Mouse (Mus musculus): Measurements from ENCODE around the gene Hip1r. TPM values are rescaled to one million over a fixed set of nuclear protein-coding genes. Genes with fewer than 3 reads are reported as not detected.

The Hip1r gene
- total and polyA plus RNA-seq, 2 experiments = 9.7 to 11.5 TPM

DNA sequence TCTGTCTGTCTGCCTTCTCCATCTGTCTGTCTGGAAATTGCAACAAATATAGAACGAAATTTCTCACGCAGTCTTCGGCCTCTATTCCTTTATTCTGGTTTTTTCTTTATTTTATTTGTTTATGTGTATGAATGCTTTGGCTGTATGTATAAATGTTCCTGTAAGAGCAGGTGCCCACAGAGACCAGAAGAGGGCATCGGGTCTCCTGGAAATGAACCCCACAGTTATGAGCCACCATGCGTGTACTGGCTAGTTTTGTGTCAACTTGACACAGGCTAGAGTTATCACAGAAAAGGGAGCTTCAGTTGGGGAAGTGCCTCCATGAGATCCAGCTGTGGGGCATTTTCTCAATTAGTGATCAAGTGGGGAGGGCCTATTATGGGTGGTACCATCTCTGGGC lies 70.6 kb downstream of the Hip1r start:
- Histone ChIP-seq H3K27me3 (ENCODE audit: control insufficient read depth, insufficient read depth, low read length) (no peaks in the 10 kb centered on the region), H3K9ac (ENCODE audit: low read depth, low read length) (no peak overlapping the region), H3K4me3 (ENCODE audit: insufficient read depth, low read depth, low read length) (no peak overlapping the region), H3K27ac (replicated peaks; ENCODE audit: insufficient read depth, low read depth, low read length) (no peak overlapping the region), H3K79me2 (ENCODE audit: control insufficient read depth, insufficient read depth, low read length) (no peaks in the 10 kb centered on the region), H3K36me3 (ENCODE audit: control insufficient read depth, insufficient read depth, low read length) (no peaks in the 10 kb centered on the region), H3K4me1 (ENCODE audit: control insufficient read depth, insufficient read depth, low read length) (no peaks in the 10 kb centered on the region)
- DNase-seq (ENCODE audit: extremely low read depth, low read depth, low spot score) = no peak
- WGBS = 79% methylated on average over 5 of the region's 5 CpGs
- TF ChIP-seq POLR2A (IDR thresholded peaks at IDR 0.05; ENCODE audit: extremely low read depth, insufficient read depth, low read length) (no peak), CTCF (IDR thresholded peaks at IDR 0.05; ENCODE audit: low read depth, low read length) (no peak; the same call in 1 of the 2 replicates)

DNA sequence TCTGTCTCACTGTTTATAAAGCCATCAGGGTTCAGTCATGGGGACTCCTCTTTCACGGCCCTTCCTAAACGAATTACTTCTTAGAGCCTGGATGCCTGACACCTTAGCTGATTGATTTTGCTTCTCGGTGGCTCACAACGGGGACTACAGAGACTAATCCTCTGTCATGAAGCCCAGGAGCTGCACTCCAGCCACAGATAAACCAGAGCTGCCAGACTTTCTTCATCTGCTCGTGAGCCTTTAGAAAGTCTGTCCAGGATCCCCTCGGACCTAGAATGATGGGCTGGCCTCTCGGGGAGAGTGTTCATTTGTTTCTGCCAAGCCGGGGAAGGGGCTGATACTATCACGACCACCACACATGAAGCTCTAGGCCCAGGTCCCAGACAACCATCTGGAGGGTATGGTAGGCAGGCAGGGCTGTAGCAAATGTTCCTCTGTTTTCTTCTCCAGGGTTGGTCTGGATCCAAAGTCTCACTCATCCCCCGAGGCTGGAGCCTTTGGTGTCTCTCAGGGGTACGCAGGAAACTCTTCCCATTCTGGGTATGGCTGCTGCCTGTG lies 72.1 kb downstream of the Hip1r start:
- H3K4me1 ChIP-seq (ENCODE audit: control insufficient read depth, insufficient read depth, low read length) = no peaks in the 10 kb centered on the region
- H3K27ac ChIP-seq (replicated peaks; ENCODE audit: insufficient read depth, low read depth, low read length) = no peak overlapping the region
- H3K4me3 ChIP-seq (ENCODE audit: insufficient read depth, low read depth, low read length) = no peak overlapping the region
- H3K27me3 ChIP-seq (ENCODE audit: control insufficient read depth, insufficient read depth, low read length) = no peaks in the 10 kb centered on the region
- 83% methylated on average over 11 of the region's 11 CpGs for WGBS
- H3K9ac ChIP-seq (ENCODE audit: low read depth, low read length) = no peak overlapping the region
- TF ChIP-seq CTCF (IDR thresholded peaks at IDR 0.05; ENCODE audit: low read depth, low read length) (no peak), POLR2A (IDR thresholded peaks at IDR 0.05; ENCODE audit: extremely low read depth, insufficient read depth, low read length) (no peak)
- H3K36me3 ChIP-seq (ENCODE audit: control insufficient read depth, insufficient read depth, low read length) = no peaks in the 10 kb centered on the region
- H3K79me2 ChIP-seq (ENCODE audit: control insufficient read depth, insufficient read depth, low read length) = no peaks in the 10 kb centered on the region
- DNase-seq (ENCODE audit: extremely low read depth, low read depth, low spot score) = no peak

DNA sequence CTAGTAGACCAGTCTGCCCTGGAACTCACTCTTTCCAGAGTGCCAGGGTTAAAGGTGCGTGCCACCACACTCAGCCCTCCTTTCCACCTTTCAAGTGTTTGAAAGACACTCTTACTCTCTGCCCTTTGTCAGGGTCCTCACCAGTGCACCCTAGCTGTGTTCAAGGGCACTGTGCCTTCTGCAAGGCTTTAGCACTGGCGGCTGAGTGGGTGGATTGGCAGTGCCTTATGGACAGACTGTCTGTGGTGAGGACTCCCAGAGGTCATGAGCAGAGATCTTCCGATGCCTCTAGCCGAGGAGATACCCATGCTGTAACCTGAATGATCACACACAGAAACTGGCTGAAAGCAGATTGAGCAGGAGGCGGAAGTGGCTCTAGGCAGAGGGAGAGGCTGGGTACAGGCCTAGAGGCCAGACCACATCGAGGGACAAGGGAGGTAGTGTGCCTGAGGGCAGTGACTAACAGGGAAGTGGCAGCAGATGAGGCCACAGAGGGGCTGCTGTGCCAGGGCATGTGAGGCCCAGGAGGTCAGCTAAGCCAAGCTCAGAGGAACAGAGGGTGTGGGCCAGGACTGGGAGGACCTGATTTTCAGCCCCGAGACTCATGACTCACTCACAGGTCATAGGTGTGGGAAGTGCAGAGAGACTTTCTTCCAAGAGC lies 73.4 kb downstream of the Hip1r start:
- Histone ChIP-seq H3K36me3 (ENCODE audit: control insufficient read depth, insufficient read depth, low read length) (no peaks in the 10 kb centered on the region), H3K27me3 (ENCODE audit: control insufficient read depth, insufficient read depth, low read length) (no peaks in the 10 kb centered on the region), H3K79me2 (ENCODE audit: control insufficient read depth, insufficient read depth, low read length) (no peaks in the 10 kb centered on the region), H3K27ac (replicated peaks; ENCODE audit: insufficient read depth, low read depth, low read length) (no peak overlapping the region), H3K4me3 (ENCODE audit: insufficient read depth, low read depth, low read length) (no peak overlapping the region), H3K9ac (ENCODE audit: low read depth, low read length) (no peak overlapping the region), H3K4me1 (ENCODE audit: control insufficient read depth, insufficient read depth, low read length) (no peaks in the 10 kb centered on the region)
- WGBS = 84% methylated on average over 7 of the region's 7 CpGs
- TF ChIP-seq CTCF (IDR thresholded peaks at IDR 0.05; ENCODE audit: low read depth, low read length) (no peak), POLR2A (IDR thresholded peaks at IDR 0.05; ENCODE audit: extremely low read depth, insufficient read depth, low read length) (no peak)
- DNase-seq (ENCODE audit: extremely low read depth, low read depth, low spot score) = no peak

GRCm38 (mm10) chr5:124049249-124050045 lies 76.0 kb downstream of the Hip1r start:
- TF ChIP-seq CTCF (IDR thresholded peaks at IDR 0.05; ENCODE audit: low read depth, low read length) (no peak), POLR2A (IDR thresholded peaks at IDR 0.05; ENCODE audit: extremely low read depth, insufficient read depth, low read length) (no peak)
- H3K4me1 ChIP-seq (ENCODE audit: control insufficient read depth, insufficient read depth, low read length) = no peaks in the 10 kb centered on the region

GRCm38 (mm10) chr5:124050095-124051050 lies 76.9 kb downstream of the Hip1r start:
- WGBS = 70% methylated on average over 14 of the region's 14 CpGs
- Histone ChIP-seq H3K36me3 (ENCODE audit: control insufficient read depth, insufficient read depth, low read length) (no peaks in the 10 kb centered on the region), H3K27ac (replicated peaks; ENCODE audit: insufficient read depth, low read depth, low read length) (peak overlapping the region; percentile 64), H3K9ac (ENCODE audit: low read depth, low read length) (peak overlapping the region; percentile 24; the same call in 1 of the 2 replicates), H3K4me3 (ENCODE audit: insufficient read depth, low read depth, low read length) (no peak overlapping the region), H3K4me1 (ENCODE audit: control insufficient read depth, insufficient read depth, low read length) (no peaks in the 10 kb centered on the region), H3K79me2 (ENCODE audit: control insufficient read depth, insufficient read depth, low read length) (no peaks in the 10 kb centered on the region), H3K27me3 (ENCODE audit: control insufficient read depth, insufficient read depth, low read length) (no peaks in the 10 kb centered on the region)
- peak; percentile 37 for DNase-seq (ENCODE audit: extremely low read depth, low read depth, low spot score)
- TF ChIP-seq CTCF (IDR thresholded peaks at IDR 0.05; ENCODE audit: low read depth, low read length) = peak; percentile 20; the same call in 1 of the 2 replicates
- TF ChIP-seq POLR2A (IDR thresholded peaks at IDR 0.05; ENCODE audit: extremely low read depth, insufficient read depth, low read length) = no peak

More at GRCm38 (mm10) chr5:124049249-124050045, 76.0 kb downstream of the Hip1r start:
- 76% methylated on average over 15 of the region's 15 CpGs for WGBS
- H3K79me2 ChIP-seq (ENCODE audit: control insufficient read depth, insufficient read depth, low read length) = no peaks in the 10 kb centered on the region
- no peak overlapping the region for H3K4me3 ChIP-seq (ENCODE audit: insufficient read depth, low read depth, low read length)
- H3K27ac ChIP-seq (replicated peaks; ENCODE audit: insufficient read depth, low read depth, low read length) = peak overlapping the region; percentile 56
- H3K27me3 ChIP-seq (ENCODE audit: control insufficient read depth, insufficient read depth, low read length) = no peaks in the 10 kb centered on the region
- DNase-seq (ENCODE audit: extremely low read depth, low read depth, low spot score) = no peak
- no peaks in the 10 kb centered on the region for H3K36me3 ChIP-seq (ENCODE audit: control insufficient read depth, insufficient read depth, low read length)
- H3K9ac ChIP-seq (ENCODE audit: low read depth, low read length) = no peak overlapping the region

All from liver, adult 2 months (tissue).